Mouse (Mus musculus) cortical plate, adult 2 months (tissue): ENCODE measurements around the gene Rps6kl1. TPM values are rescaled to one million over a fixed set of nuclear protein-coding genes. Genes with fewer than 3 reads are reported as not detected.
A peak's percentile ranks its signal among the peaks of the same experiment; 100 is the strongest.

Experiments
- H3K27ac ChIP-seq: fragments of 200-500 bp; 2 replicates; pipeline ENCODE4 v1.5.1; 2012; ENCODE audit warnings: low read length, control low read depth, inconsistent platforms; ENCODE audit not compliant: insufficient read depth
- H3K4me1 ChIP-seq: fragments of 200-500 bp; 2 replicates; pipeline ENCODE4 v1.6.1; 2011; ENCODE audit warnings: low read length; ENCODE audit not compliant: control insufficient read depth, insufficient read depth
- H3K4me3 ChIP-seq: fragments of 200-500 bp; 2 replicates; pipeline ENCODE4 v1.5.1; 2011; ENCODE audit warnings: mild to moderate bottlenecking, low read length, control low read depth; ENCODE audit not compliant: insufficient read depth
- CTCF ChIP-seq: fragments of 200-500 bp; IDR thresholded peaks from 2 replicates; pipeline ENCODE4 v1.5.1; 2011; ENCODE audit warnings: mild to moderate bottlenecking, control low read depth, low read length; ENCODE audit not compliant: insufficient read depth; ENCODE audit errors: extremely low read depth
- POLR2A ChIP-seq: fragments of 200-500 bp; IDR thresholded peaks from 2 replicates; pipeline ENCODE4 v1.6.1; 2011; ENCODE audit warnings: mild to moderate bottlenecking, low read length, control low read depth; ENCODE audit not compliant: insufficient read depth; ENCODE audit errors: extremely low read depth
- polyA plus RNA-seq: library from polyadenylated mRNA; depleted of rRNA; stranded (reverse); fragments of >200 nt; gene quantifications from 2 replicates; pipeline ENCODE4 v1.2.3, GENCODE M21; 2012

The Rps6kl1 gene
- polyA plus RNA-seq, 1 experiment = 39.2 TPM

- TF ChIP-seq CTCF (no peak), POLR2A (peak; percentile 50; the same call in 1 of the 2 replicates)
- Histone ChIP-seq H3K4me3 (peak within 1 kb of the TSS; percentile 52), H3K4me1 (peaks cover 11% of the 10 kb centered on the region; the same call in 1 of the 2 replicates), H3K27ac (peak within 1 kb of the TSS; percentile 70)
These were observed 40.1 kb downstream of the Rps6kl1 start, which contains the start of the genes Prox2 and Dlst for GRCm38 (mm10) chr12:85110698-85111592. Gene Prox2, minus strand, starts transcription at chr12:85110759. Gene Dlst, plus strand, starts transcription at chr12:85110833.

GRCm38 (mm10) chr12:85110011-85110697 is 40.9 kb downstream of the Rps6kl1 start:
- TF ChIP-seq POLR2A (no peak), CTCF (no peak)

GRCm38 (mm10) chr12:85109426-85109825 is 41.6 kb downstream of the Rps6kl1 start:
- Histone ChIP-seq H3K4me3 (no peak overlapping the region), H3K27ac (no peak overlapping the region), H3K4me1 (peaks cover 11% of the 10 kb centered on the region; the same call in 1 of the 2 replicates)
- TF ChIP-seq CTCF (no peak), POLR2A (no peak)

More at GRCm38 (mm10) chr12:85110011-85110697, 40.9 kb downstream of the Rps6kl1 start:
- Histone ChIP-seq H3K4me1 (peaks cover 11% of the 10 kb centered on the region; the same call in 1 of the 2 replicates), H3K27ac (peak overlapping the region; percentile 17; the same call in 1 of the 2 replicates), H3K4me3 (peak overlapping the region; percentile 52)

- Histone ChIP-seq H3K27ac (no peak overlapping the region), H3K4me1 (peaks cover 11% of the 10 kb centered on the region; the same call in 1 of the 2 replicates), H3K4me3 (no peak overlapping the region)
- no peak for TF ChIP-seq CTCF
- no peak for TF ChIP-seq POLR2A
These were observed 42.4 kb downstream of the Rps6kl1 start for GRCm38 (mm10) chr12:85108643-85109042.

- H3K27ac ChIP-seq = no peak overlapping the region
These were observed 44.8 kb downstream of the Rps6kl1 start for GRCm38 (mm10) chr12:85106292-85106691.

GRCm38 (mm10) chr12:85104789-85105188 is 46.3 kb downstream of the Rps6kl1 start:
- Histone ChIP-seq H3K4me1 (peaks cover under 1% of the 10 kb centered on the region; the same call in 1 of the 2 replicates), H3K27ac (no peak overlapping the region), H3K4me3 (no peak overlapping the region)
- TF ChIP-seq POLR2A (no peak), CTCF (no peak)

More at GRCm38 (mm10) chr12:85106292-85106691, 44.8 kb downstream of the Rps6kl1 start:
- no peak overlapping the region for H3K4me3 ChIP-seq
- no peak for TF ChIP-seq POLR2A
- no peak for TF ChIP-seq CTCF
- peaks cover 3% of the 10 kb centered on the region; the same call in 1 of the 2 replicates for H3K4me1 ChIP-seq

GRCm38 (mm10) chr12:85103096-85103495 is 48.0 kb downstream of the Rps6kl1 start:
- TF ChIP-seq POLR2A = no peak
- no peak for TF ChIP-seq CTCF
- no peak overlapping the region for H3K27ac ChIP-seq
- no peak overlapping the region for H3K4me3 ChIP-seq
- H3K4me1 ChIP-seq = no peaks in the 10 kb centered on the region

- Histone ChIP-seq H3K27ac (no peak overlapping the region), H3K4me1 (no peaks in the 10 kb centered on the region), H3K4me3 (no peak overlapping the region)
- TF ChIP-seq POLR2A = no peak
- no peak for TF ChIP-seq CTCF
These were observed 49.5 kb downstream of the Rps6kl1 start for GRCm38 (mm10) chr12:85101521-85102106.

- TF ChIP-seq CTCF (no peak), POLR2A (no peak)
- Histone ChIP-seq H3K27ac (no peak overlapping the region), H3K4me1 (no peaks in the 10 kb centered on the region), H3K4me3 (no peak overlapping the region)
These were observed 50.1 kb downstream of the Rps6kl1 start for GRCm38 (mm10) chr12:85101001-85101400.
